Mouse (Mus musculus) layer of hippocampus, adult 9-10 months (tissue): ENCODE measurements around the gene Traf3ip2.

Experiments
- DNase-seq: peaks from one replicate; pipeline ENCODE4 v3.0.0; 2022; ENCODE audit warnings: low spot score

The Traf3ip2 gene

DNA sequence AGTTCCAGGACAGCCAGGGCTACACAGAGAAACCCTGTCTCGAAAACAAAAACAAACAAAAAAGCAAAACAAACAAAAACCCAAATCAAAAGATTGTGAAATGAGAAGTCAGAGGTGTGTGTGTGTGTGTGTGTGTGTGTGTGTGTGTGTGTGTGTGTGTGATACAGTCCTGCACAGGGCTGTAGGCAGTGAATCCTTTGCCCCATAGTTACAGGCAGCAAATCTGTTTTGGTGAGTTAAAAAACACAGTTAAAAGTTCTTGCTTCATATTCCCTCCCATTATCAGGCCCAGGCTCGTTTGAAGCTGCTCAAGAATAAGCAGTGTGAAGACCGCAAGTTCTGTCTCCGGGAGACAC, at the start of gene Traf3ip2:
Traf3ip2 (plus strand) TSS at position 302 of the 356 bp plus-strand sequence.
- DNase-seq, result no peak

DNA sequence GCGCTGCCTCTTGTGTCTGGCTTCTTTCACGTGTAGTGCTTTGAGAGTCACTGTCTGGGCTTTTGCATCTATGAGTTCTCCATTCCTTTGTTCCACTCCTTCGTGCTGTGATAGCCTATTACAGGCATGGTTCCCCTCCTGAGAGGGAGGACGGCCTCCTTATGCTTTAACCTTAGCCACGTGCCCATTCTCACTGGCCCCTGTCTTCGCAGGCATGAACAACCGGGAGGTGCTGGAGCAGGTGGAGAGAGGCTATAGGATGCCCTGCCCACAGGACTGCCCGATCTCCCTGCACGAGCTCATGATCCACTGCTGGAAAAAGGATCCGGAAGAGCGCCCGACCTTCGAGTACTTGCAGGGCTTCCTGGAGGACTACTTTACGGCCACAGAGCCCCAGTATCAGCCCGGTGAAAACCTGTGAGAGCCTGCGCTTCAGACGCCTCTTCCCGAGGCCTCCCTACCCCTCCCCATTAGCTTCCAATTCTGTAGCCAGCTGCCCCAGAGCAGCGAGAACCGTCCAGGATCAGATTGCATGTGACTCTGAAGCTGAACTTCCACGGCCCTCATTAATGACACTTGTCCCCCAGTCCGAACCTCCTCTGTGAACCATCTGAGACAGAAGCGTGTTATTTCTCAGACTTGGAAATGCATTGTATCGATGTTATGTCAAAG, 49.0 kb upstream of the Traf3ip2 start:
- no peak for DNase-seq

DNA sequence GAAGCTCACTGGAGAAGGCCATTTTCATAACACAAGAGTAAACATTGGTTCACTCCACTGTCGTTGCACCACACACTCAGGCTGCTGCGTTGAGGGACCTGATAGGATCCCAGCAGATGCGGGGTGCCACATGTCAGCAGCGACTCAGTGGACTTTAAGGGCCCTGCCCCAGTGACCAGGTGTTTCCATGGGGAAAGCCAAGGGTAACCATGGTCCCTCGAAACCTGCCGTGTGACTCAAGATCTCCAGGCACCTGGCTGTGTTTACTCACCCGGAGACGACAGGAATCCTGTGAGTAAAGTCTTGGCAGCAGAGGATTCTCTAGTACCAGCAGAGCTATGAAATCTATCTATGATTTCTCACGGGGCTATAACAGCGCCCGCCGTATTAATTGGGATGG, 45.8 kb upstream of the Traf3ip2 start:
- DNase-seq, result no peak

- DNase-seq, result no peak
Measured at GRCm38 (mm10) chr10:39568991-39569390, 43.7 kb upstream of the Traf3ip2 start.

GRCm38 (mm10) chr10:39571011-39571410, 41.7 kb upstream of the Traf3ip2 start:
- DNase-seq, result no peak

DNA sequence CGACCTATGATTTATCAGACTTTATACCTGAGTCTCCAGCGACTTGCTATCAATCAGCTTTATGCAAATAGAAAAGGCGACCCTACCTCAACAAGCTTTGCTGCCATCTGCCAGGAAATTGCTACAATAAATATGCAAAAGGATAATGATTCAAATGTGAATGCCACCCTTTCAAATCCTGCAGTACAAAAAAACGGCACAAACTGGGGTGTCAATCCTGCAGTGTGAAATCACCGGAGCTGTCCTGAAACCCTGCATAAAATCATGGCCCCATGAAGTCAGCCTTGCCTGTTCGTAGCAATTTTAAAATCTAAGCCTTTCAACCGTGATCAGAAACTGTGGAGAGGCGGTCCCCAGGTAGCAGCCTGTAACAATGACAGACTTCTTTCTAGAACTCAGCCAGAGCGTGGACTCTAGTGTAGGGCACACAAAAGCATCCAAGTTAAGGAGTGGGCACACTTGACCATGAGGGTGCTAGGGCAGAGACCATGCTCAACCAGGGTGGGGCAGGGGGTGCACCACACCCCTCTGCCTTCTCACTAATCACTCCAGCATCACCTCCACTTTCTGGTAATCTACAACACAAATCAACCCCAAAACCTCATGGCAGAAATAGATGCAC, 40.6 kb upstream of the Traf3ip2 start:
- no peak for DNase-seq

DNA sequence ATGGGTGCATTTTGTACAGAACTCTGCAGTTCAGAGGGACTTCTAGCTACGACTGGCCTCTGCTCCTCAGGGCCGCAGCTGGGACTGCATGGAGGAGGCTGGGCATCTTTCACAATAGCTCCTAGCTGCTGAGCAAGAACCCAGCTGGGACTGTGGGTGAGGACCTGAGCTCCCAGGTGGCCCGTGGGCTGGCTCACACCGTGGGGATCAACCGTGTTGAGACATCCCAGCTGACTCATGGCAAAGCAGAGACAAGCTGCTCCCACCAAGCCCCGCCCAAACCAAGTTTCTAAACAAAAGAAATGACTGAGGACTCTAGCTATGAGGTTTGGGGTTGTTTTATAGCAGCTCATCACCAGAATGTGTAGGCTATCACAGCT, 40.1 kb upstream of the Traf3ip2 start:
- DNase-seq, result no peak

DNA sequence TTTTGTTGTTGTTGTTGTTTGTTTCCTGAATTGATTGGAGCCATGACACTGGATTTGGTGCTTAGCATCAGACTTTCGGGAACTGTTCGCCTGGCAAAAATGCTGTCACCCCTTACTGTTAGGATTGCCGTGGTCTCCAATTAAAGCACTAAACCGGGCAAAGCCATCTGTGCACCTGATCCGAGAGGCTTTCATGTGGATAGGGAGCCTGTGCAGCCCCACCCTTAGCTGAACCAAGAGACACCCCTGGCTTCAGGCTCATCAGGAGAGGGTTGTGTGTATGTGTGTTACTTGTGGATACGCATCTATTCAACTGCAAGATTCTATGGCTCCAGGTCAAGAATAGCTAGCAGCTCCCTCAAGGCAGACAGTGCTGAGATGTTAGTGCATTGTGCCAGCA, 36.3 kb upstream of the Traf3ip2 start:
- no peak for DNase-seq

DNA sequence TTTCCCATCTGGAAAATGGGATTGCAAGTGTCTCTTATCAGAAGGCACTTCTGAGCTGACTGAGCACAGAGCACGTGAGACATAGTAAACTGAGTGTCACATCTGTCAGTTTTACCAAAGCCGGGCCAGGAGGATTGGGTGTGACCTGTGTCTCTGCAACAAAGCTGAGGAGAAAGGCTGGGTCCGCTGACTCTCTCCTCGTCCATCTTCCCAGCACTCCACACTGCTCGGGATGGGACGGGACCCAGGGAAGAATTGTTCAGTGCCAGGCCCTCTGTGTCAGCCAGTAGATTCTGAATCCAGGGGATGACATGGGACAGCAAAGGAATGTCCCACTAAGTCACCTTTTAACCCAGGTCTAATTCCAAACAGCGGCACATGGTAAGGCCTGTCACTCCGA, 32.3 kb upstream of the Traf3ip2 start:
- no peak for DNase-seq

- DNase-seq, result no peak
Measured at GRCm38 (mm10) chr10:39582385-39582784, 30.3 kb upstream of the Traf3ip2 start.

- DNase-seq, result no peak
Measured at GRCm38 (mm10) chr10:39583718-39584117, 29.0 kb upstream of the Traf3ip2 start.

DNA sequence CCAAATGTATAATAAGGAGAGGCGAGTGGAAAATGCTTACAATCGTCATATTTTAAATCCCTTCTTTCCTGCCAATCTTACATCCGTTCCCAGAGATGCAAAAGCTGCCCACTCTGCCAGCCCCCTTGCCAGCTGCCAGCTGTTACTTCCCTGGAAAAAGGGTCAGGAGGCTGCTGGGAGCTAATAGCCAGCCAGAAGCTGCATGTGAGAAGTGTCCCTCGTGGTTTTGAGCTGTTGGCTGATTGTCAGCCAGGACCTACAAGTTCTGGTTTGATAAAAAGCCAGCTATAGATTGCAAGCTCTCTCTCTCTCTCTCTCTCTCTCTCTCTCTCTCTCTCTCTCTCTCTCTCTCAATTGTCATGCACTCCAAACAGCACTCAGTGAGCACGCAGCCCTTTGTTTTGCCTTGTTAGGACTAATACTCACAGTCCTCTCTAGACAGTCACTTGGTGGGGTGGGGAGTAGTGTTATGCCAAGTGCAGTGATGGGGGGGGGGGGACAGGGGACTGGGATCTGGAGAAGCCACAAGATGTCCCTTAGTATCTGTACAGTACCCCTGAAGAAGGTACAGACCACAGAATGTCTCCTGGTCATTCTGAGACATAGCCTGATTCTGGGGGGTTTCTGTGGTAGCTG, 25.3 kb upstream of the Traf3ip2 start:
- no peak for DNase-seq

GRCm38 (mm10) chr10:39587973-39588746, 24.6 kb upstream of the Traf3ip2 start:
- DNase-seq, result no peak

DNA sequence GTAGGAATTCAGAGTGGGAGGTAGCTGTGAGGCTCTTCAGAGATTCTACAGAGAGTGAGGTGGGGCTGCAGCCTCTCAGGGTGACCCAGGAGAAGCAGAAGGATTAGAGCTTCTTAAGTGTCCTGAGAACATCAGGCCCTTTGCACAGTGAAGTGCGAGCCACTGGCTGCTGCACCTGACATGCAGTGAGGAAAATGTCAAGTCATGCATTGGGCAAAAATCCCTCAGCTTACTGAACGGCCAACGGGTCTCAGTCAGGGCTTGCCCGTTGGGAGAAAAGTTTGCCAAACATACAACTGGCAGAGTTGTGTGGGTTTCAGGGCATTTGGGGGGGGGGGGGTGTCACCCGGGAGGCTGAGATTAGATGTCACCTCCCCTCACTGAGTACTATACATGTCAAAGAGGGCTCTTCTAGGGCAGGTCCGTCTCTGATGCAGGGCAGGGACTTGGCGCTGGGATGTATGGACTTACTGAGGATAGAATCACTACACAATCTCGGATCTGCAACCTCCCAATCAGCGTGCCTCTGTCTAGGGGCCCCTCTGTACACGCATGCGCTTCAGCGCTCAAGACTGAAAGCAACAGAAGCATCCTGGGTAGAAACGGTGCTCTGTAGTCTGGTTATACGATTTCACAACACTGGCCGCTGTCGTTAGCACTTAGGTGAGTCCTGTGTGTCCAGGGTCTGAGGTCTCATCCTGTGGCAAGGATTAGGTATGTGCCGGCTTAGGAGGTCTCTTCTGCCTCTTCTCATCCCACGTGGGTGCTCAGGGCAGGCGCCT, 22.8 kb upstream of the Traf3ip2 start:
- no peak for DNase-seq

DNA sequence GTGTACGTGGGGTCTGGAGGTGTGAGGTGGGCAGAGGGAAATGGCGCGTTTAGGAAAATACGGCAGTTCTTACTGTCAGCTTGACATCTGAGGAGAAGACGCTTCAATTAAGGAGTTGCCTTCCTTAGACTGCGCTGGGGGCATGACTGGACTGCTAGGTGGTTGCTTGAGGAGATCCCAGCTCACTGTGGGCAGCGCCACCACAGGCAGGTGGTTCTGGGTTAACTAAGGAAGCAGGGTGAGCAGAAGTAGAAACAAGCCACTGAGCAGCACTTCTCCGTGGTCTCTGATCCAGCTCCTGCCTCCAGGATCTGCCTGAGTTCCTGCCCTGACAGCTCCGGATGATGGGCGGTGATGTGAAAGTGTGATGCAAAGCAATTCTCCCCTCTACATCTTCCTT, 22.1 kb upstream of the Traf3ip2 start:
- no peak for DNase-seq

- DNase-seq, result no peak
Measured at GRCm38 (mm10) chr10:39592501-39592900, 20.2 kb upstream of the Traf3ip2 start.

DNA sequence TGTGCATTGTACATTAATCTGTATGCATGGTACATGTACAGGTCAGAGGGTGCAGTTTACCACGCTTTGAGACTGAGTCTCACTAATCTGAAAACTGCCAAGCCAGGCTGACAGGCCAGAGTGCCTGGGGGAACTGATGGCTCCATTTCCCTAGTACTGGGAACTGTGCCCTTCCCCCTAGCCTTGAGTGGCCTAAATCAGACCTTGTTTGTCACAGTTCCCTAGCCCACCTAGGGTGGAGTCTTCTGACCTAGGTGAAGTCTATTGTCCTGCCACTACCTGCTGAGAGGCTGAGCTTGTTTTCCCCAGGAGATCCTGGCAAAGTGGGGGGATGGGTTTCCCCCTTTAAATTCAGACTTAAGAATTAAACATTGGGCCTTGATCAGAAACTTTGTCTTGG, 18.0 kb upstream of the Traf3ip2 start:
- no peak for DNase-seq

DNA sequence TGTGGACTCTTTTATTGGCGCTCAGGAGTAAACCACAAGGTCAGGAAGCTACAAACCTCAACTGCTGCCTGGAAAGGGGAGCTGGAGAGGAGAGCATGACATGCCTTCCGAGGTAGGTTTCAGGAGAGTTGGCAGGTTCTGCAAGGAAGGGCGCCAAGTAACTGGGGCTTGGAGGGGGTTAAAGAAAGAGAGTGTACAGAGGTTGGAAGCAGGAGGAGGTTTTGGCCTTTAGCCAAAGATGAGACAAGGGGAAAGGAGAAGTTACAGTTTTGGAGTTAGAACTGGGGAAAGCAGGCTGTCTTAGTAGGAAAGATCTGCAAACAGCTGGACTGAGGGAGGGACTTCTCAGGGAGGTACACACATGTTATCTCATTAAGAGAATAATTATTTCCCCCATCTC, 16.9 kb upstream of the Traf3ip2 start:
- no peak for DNase-seq

DNA sequence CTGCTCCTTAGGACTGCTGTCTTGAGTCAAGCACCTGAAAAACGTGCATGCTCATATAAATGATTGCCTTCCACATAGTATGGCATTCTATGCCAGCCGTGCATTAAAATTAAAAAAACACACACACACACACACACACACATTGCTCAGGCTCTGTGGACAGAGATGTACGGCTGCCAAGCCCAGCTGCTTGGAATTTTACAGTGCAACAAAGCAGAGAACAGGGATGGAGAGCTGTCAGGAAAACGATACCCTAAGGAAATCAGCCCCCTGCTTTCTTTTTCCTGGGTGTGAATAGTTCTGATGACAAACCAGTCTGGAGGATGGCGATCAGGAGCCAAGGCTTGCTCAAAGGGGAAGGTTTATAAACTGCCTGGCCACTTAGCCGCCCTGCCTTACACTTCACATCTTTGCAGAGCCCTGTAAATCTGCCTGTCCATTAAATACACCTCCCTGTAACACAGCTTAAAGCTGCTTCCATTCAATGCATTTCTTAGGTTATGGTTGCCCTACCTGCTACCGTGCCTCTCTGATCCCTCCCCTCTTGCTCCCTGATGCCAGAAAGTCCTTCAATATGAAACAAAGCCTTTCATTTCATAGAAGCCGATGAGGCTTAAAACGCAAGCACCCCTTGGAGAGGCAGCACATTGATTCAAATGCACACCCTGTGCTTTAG, 15.5 kb upstream of the Traf3ip2 start:
- no peak for DNase-seq

DNA sequence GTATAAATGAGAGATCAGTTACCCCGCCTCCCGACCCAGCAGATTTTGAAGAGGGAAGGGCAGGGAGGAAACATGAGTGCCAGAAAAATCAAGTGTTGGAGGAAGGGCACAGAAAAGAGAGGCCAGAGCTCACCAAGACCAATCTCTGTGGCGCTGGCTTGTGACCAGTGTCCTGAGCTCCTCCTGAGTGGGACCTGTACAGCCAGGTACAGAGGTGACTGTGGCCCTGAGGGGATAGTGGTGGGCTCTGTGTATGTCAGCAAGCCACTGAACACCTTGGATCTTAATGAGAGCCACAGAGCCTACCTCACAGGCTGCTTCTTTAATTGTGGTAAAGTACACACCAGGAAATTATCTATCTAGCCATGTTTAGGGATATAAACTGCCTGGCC, 14.9 kb upstream of the Traf3ip2 start:
- no peak for DNase-seq

- no peak for DNase-seq
Measured at GRCm38 (mm10) chr10:39599601-39600000, 13.1 kb upstream of the Traf3ip2 start.

DNA sequence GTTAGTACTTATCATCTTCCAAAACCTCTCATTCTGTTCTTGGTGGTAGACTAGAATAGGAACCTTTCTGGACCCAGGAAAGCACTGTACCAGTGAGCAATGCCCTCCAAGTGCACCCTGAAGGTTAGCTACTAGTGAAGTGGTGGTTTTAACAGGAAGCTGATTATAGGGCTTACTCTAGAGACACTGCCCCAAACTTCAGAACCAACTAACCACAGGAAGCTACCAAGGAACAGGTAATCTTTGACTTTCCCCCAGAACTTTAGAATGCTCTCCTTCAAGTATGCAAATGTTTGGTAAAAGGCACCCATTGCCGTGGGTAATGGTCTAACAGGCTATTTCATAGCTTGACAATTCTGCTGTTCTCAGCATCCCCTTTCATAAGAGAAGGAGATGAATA, 12.6 kb upstream of the Traf3ip2 start:
- no peak for DNase-seq
